Mouse (Mus musculus) MEL (cell line): ENCODE results near the gene Ostm1. TPM values are rescaled to one million over a fixed set of nuclear protein-coding genes. Genes with fewer than 3 reads are reported as not detected.

ENCODE experiments used
- DNase-seq: peaks from one replicate; pipeline ENCODE4 v3.0.0; 2011; ENCODE audit warnings: low read depth, low spot score
- H3K27ac ChIP-seq: 2 replicates; pipeline ENCODE4 v1.5.1; 2012; ENCODE audit warnings: low read depth, mild to moderate bottlenecking, control low read depth, low read length, moderate library complexity; ENCODE audit not compliant: control insufficient read depth
- H3K27me3 ChIP-seq, 2 experiments: fragments of 150-350 bp in 1 of 2; sonication (generic) in 1 of 2; 2 replicates each; pipeline ENCODE4 v1.6.1; 2012; ENCODE audit warnings: low read length in 2 of 2, mild to moderate bottlenecking in 2 of 2, improper control_type of control experiment in 1 of 2, moderate library complexity in 1 of 2; ENCODE audit not compliant: insufficient read depth in 2 of 2, control insufficient read depth in 1 of 2
- H3K36me3 ChIP-seq, 2 experiments: 2 replicates each; pipeline ENCODE4 v1.6.1; 2012 to 2014; ENCODE audit warnings: low read length in 2 of 2, improper control_type of control experiment in 1 of 2, inconsistent platforms in 1 of 2, mild to moderate bottlenecking in 1 of 2; ENCODE audit not compliant: insufficient read depth in 2 of 2, control insufficient read depth in 1 of 2
- H3K4me1 ChIP-seq, 2 experiments: fragments of 150-350 bp in 1 of 2; sonication (generic) in 1 of 2; 2 replicates each; pipeline ENCODE4 v1.6.1; 2012; ENCODE audit warnings: low read length in 2 of 2, improper control_type of control experiment in 1 of 2, mild to moderate bottlenecking in 1 of 2; ENCODE audit not compliant: insufficient read depth in 2 of 2, control insufficient read depth in 1 of 2
- H3K4me3 ChIP-seq, 2 experiments: fragments of 150-350 bp in 1 of 2; sonication (generic) in 1 of 2; 2 replicates each; pipeline ENCODE4 v1.5.1; 2012; ENCODE audit warnings: low read depth in 2 of 2, low read length in 2 of 2, mild to moderate bottlenecking in 2 of 2, moderate library complexity in 2 of 2, control low read depth in 1 of 2, improper control_type of control experiment in 1 of 2; ENCODE audit not compliant: control insufficient read depth in 1 of 2, insufficient read depth in 1 of 2
- H3K79me2 ChIP-seq: 2 replicates; pipeline ENCODE4 v1.6.1; 2012; ENCODE audit warnings: mild to moderate bottlenecking, low read length, moderate library complexity; ENCODE audit not compliant: control insufficient read depth, poor library complexity, insufficient read depth
- H3K9ac ChIP-seq: 2 replicates; pipeline ENCODE4 v1.6.1; 2012; ENCODE audit warnings: low read depth, mild to moderate bottlenecking, control low read depth, low read length, moderate library complexity; ENCODE audit not compliant: control insufficient read depth, poor library complexity, severe bottlenecking
- H3K9me3 ChIP-seq: fragments of 150-350 bp; sonication (generic); replicated peaks from 2 replicates; pipeline ENCODE4 v1.6.1; 2012; ENCODE audit warnings: mild to moderate bottlenecking, low read length, improper control_type of control experiment, moderate library complexity; ENCODE audit not compliant: insufficient read depth
- CTCF ChIP-seq, 3 experiments: IDR thresholded peaks in 2 of 3; conservative IDR thresholded peaks in 1 of 3; 2 replicates each; pipeline ENCODE4 v1.5.1; 2011 to 2012; ENCODE audit warnings: low read length in 3 of 3, low read depth in 2 of 3, mild to moderate bottlenecking in 2 of 3, improper control_type of control experiment in 1 of 3, inconsistent platforms in 1 of 3, mixed read lengths in 1 of 3, moderate library complexity in 1 of 3; ENCODE audit not compliant: control insufficient read depth in 1 of 3, insufficient read depth in 1 of 3, poor library complexity in 1 of 3, severe bottlenecking in 1 of 3
- E2F4 ChIP-seq: IDR thresholded peaks from 2 replicates; pipeline ENCODE4 v1.6.1; 2011; ENCODE audit warnings: low read depth, low read length, improper control_type of control experiment, borderline replicate concordance
- ELF1 ChIP-seq: IDR thresholded peaks from 2 replicates; pipeline ENCODE4 v1.6.1; 2014; ENCODE audit warnings: low read depth, mild to moderate bottlenecking, inconsistent platforms, low read length, improper control_type of control experiment, moderate library complexity
- EP300 ChIP-seq, 2 experiments: IDR thresholded peaks; 2 replicates each; pipeline ENCODE4 v1.6.1; 2011; ENCODE audit warnings: improper control_type of control experiment in 2 of 2, low read length in 2 of 2, low read depth in 1 of 2, mild to moderate bottlenecking in 1 of 2
- ETS1 ChIP-seq: IDR thresholded peaks from 2 replicates; pipeline ENCODE4 v1.6.1; 2012; ENCODE audit warnings: low read depth, mild to moderate bottlenecking, inconsistent platforms, low read length, improper control_type of control experiment, moderate library complexity
- GABPA ChIP-seq: IDR thresholded peaks from 2 replicates; pipeline ENCODE4 v1.6.1; 2012; ENCODE audit warnings: low read depth, mild to moderate bottlenecking, inconsistent platforms, low read length, improper control_type of control experiment, moderate library complexity
- GATA1 ChIP-seq: IDR thresholded peaks from 2 replicates; pipeline ENCODE4 v1.6.1; 2011; ENCODE audit warnings: low read depth, low read length, improper control_type of control experiment
- HCFC1 ChIP-seq: IDR thresholded peaks from 2 replicates; pipeline ENCODE4 v1.6.1; 2012; ENCODE audit warnings: low read depth, mild to moderate bottlenecking, inconsistent platforms, low read length, improper control_type of control experiment, moderate library complexity
- JUND ChIP-seq: IDR thresholded peaks from 2 replicates; pipeline ENCODE4 v1.6.1; 2011; ENCODE audit warnings: low read depth, mild to moderate bottlenecking, improper control_type of control experiment, low read length
- KAT2A ChIP-seq: conservative IDR thresholded peaks from 2 replicates; pipeline ENCODE4 v1.6.1; 2012; ENCODE audit warnings: low read depth, low read length, improper control_type of control experiment, inconsistent platforms
- MAX ChIP-seq: IDR thresholded peaks from 2 replicates; pipeline ENCODE4 v1.6.1; 2011; ENCODE audit warnings: low read length, improper control_type of control experiment
- MEF2A ChIP-seq: IDR thresholded peaks from 2 replicates; pipeline ENCODE4 v1.6.1; 2014; ENCODE audit warnings: low read depth, mild to moderate bottlenecking, inconsistent platforms, low read length, improper control_type of control experiment; ENCODE audit not compliant: poor library complexity, insufficient replicate concordance, severe bottlenecking; ENCODE audit errors: extremely low read depth
- NELFE ChIP-seq: IDR thresholded peaks from 2 replicates; pipeline ENCODE4 v1.6.1; 2011; ENCODE audit warnings: low read depth, low read length, improper control_type of control experiment
- NRF1 ChIP-seq: IDR thresholded peaks from 2 replicates; pipeline ENCODE4 v1.6.1; 2014; ENCODE audit warnings: low read depth, mild to moderate bottlenecking, inconsistent platforms, low read length, improper control_type of control experiment, moderate library complexity; ENCODE audit not compliant: poor library complexity, insufficient read depth, severe bottlenecking
- POLR2A ChIP-seq, 2 experiments: IDR thresholded peaks; 2 replicates each; pipeline ENCODE4 v1.6.1; 2011 to 2012; ENCODE audit warnings: low read length in 2 of 2, mild to moderate bottlenecking in 2 of 2, control low read depth in 1 of 2, improper control_type of control experiment in 1 of 2, low read depth in 1 of 2, moderate library complexity in 1 of 2; ENCODE audit not compliant: control insufficient read depth in 1 of 2, insufficient read depth in 1 of 2, poor library complexity in 1 of 2
- POLR2AphosphoS2 ChIP-seq: IDR thresholded peaks from 2 replicates; pipeline ENCODE4 v1.6.1; 2011; ENCODE audit warnings: low read length, improper control_type of control experiment
- RAD21 ChIP-seq: IDR thresholded peaks from 2 replicates; pipeline ENCODE4 v1.6.1; 2011; ENCODE audit warnings: mild to moderate bottlenecking, low read depth, low read length, improper control_type of control experiment
- SMC3 ChIP-seq: IDR thresholded peaks from 2 replicates; pipeline ENCODE4 v1.6.1; 2011; ENCODE audit warnings: low read depth, low read length, improper control_type of control experiment
- TBP ChIP-seq: IDR thresholded peaks from 2 replicates; pipeline ENCODE4 v1.8.0; 2011; ENCODE audit warnings: low read depth, low read length, improper control_type of control experiment
- UBTF ChIP-seq: IDR thresholded peaks from 2 replicates; pipeline ENCODE4 v1.6.1; 2012; ENCODE audit warnings: low read depth, mild to moderate bottlenecking, inconsistent platforms, low read length, improper control_type of control experiment, moderate library complexity, borderline replicate concordance; ENCODE audit not compliant: insufficient read depth
- USF1 ChIP-seq: IDR thresholded peaks from 2 replicates; pipeline ENCODE4 v1.6.1; 2014; ENCODE audit warnings: low read depth, mild to moderate bottlenecking, inconsistent platforms, low read length, improper control_type of control experiment, moderate library complexity
- USF2 ChIP-seq, 2 experiments: IDR thresholded peaks; 2 replicates each; pipeline ENCODE4 v1.6.1; 2011 to 2012; ENCODE audit warnings: improper control_type of control experiment in 2 of 2, low read length in 2 of 2, borderline replicate concordance in 1 of 2, inconsistent platforms in 1 of 2, low read depth in 1 of 2, mild to moderate bottlenecking in 1 of 2; ENCODE audit not compliant: insufficient read depth in 1 of 2
- ZC3H11A ChIP-seq: IDR thresholded peaks from 2 replicates; pipeline ENCODE4 v1.6.1; 2012; ENCODE audit warnings: low read depth, mild to moderate bottlenecking, inconsistent platforms, low read length, improper control_type of control experiment
- ZMIZ1 ChIP-seq: IDR thresholded peaks from 2 replicates; pipeline ENCODE4 v1.6.1; 2012; ENCODE audit warnings: low read depth, mild to moderate bottlenecking, inconsistent platforms, low read length, improper control_type of control experiment, moderate library complexity
- ZNF384 ChIP-seq: IDR thresholded peaks from 2 replicates; pipeline ENCODE4 v1.6.1; 2012; ENCODE audit warnings: low read depth, mild to moderate bottlenecking, inconsistent platforms, low read length, improper control_type of control experiment
- polyA plus RNA-seq, 2 experiments: library from polyadenylated mRNA; stranded (reverse) in 1 of 2; unstranded in 1 of 2; fragments of >175 nt in 1 of 2; fragments of >200 nt in 1 of 2; gene quantifications; 2 replicates each; pipeline versions ENCODE4 v1.2.1 to v1.2.4; 2012; ENCODE audit warnings: low replicate concordance in 2 of 2, low read depth in 1 of 2; ENCODE audit not compliant: insufficient read length in 2 of 2, insufficient read depth in 1 of 2, missing spikeins in 1 of 2
- total RNA-seq: library from RNA; depleted of rRNA; stranded (reverse); fragments of 300-350 nt; gene quantifications from 2 replicates; pipeline ENCODE4 v1.2.3, GENCODE M21; 2012

Ostm1 gene
- total and polyA plus RNA-seq, 3 experiments = 13.9 to 17.5 TPM; not detected in 1

DNA sequence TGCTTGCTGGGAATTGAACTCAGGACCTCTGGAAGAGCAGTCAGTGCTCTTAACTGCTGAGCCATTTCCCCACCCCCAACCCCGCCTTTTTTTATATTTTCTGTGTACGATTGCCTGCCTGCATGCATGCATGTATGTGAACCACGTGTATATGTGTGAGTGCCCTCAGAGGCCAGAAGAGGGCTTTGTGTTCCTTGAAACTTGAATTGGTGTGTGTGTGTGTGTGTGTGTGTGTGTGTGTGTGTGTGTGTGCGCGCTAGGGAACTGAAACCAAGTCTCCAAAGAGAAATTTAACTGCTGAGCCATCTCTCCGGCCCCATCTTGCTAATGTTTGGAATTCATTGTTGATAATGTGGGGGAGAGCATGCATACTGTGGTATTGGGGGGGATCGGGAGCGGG, 15.0 kb downstream of the Ostm1 start:
- no peak overlapping the region for H3K27ac ChIP-seq
- H3K4me1 ChIP-seq = no peaks in the 10 kb centered on the region
- DNase-seq = peak; percentile 4
- no peaks in the 10 kb centered on the region for H3K36me3 ChIP-seq
- no peak overlapping the region for H3K9ac ChIP-seq
- H3K9me3 ChIP-seq = no peaks in the 10 kb centered on the region
- H3K27me3 ChIP-seq = no peaks in the 10 kb centered on the region
- no peaks in the 10 kb centered on the region for H3K79me2 ChIP-seq
- H3K4me3 ChIP-seq = no peak overlapping the region
- no peak for TF ChIP-seq USF2 (IDR thresholded peaks at IDR 0.05; ENCODE audit: borderline replicate concordance in 1 of 2, insufficient read depth in 1 of 2, low read depth in 1 of 2, low read length in 2 of 2)
- TF ChIP-seq NELFE = no peak

DNA sequence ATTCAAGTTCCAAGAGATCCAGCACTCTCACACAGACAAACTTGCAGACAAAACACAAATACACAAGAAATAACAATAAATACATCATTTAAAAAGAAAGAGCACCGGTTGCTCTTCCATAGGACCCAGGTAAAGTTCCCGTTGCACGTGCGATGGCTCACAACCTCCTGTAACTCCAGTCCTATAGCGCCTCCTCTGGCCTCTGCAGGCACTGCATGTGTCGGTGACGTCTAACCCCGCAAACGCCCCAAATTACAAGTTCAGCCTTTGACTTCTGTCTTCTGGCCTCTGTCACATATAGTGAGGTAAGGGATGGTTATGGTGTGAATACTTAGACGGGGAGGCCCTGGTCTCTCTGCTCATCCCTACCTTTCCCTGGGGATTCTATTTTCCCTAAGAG, 17.9 kb downstream of the Ostm1 start:
- H3K79me2 ChIP-seq = no peaks in the 10 kb centered on the region
- H3K9ac ChIP-seq = no peak overlapping the region
- peak; percentile 33; the same call in 1 of the 2 replicates for TF ChIP-seq ZC3H11A
- TF ChIP-seq SMC3 = 0 out of 2 replicates have a peak, but pooled peaks have one; percentile 13
- TF ChIP-seq MEF2A = no peak
- TF ChIP-seq RAD21 = peak; percentile 53
- TF ChIP-seq CTCF (IDR thresholded peaks at IDR 0.05 in 2 of 3, conservative IDR thresholded peaks at IDR 0.05 in 1 of 3; ENCODE audit: control insufficient read depth in 1 of 3, insufficient read depth in 1 of 3, low read depth in 2 of 3, low read length in 3 of 3, poor library complexity in 1 of 3, severe bottlenecking in 1 of 3) = peak; percentile 49 to 54 (median 53)
- no peak for TF ChIP-seq TBP
- no peak for TF ChIP-seq USF1
- TF ChIP-seq ETS1 = no peak
- no peaks in the 10 kb centered on the region for H3K27me3 ChIP-seq
- no peak overlapping the region for H3K4me3 ChIP-seq
- no peaks in the 10 kb centered on the region for H3K9me3 ChIP-seq
- H3K27ac ChIP-seq = no peak overlapping the region
- H3K36me3 ChIP-seq = no peaks in the 10 kb centered on the region
- H3K4me1 ChIP-seq = no peaks in the 10 kb centered on the region
- peak; percentile 13 for DNase-seq

DNA sequence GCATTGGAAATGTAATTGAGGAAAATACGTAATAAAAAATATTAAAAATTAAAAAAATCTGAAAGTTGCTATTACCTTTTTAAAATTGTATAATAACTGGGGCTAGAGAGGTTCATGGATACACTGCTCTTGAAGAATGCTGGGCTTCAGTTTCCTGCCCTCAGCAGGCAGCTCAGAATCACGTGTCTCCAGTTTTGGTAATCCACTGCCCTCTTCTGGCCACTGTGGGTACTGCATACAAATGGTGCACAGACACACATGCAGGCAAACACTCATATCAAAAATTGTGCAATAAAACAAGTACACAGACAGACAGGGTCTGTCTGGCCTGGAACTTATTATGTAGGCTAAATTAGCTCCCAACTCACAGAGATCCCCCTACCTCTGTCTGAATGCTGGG, 21.3 kb downstream of the Ostm1 start:
- no peak overlapping the region for H3K27ac ChIP-seq
- H3K4me3 ChIP-seq = no peak overlapping the region
- H3K36me3 ChIP-seq = no peaks in the 10 kb centered on the region
- H3K9me3 ChIP-seq = no peaks in the 10 kb centered on the region
- no peaks in the 10 kb centered on the region for H3K4me1 ChIP-seq
- DNase-seq = peak; percentile 63
- no peaks in the 10 kb centered on the region for H3K27me3 ChIP-seq
- no peak overlapping the region for H3K9ac ChIP-seq
- no peaks in the 10 kb centered on the region for H3K79me2 ChIP-seq
- no peak for TF ChIP-seq E2F4
- peak; percentile 65 for TF ChIP-seq ZC3H11A
- no peak for TF ChIP-seq USF2 (IDR thresholded peaks at IDR 0.05; ENCODE audit: borderline replicate concordance in 1 of 2, insufficient read depth in 1 of 2, low read depth in 1 of 2, low read length in 2 of 2)
- no peak for TF ChIP-seq JUND
- peak; percentile 65 for TF ChIP-seq USF1
- TF ChIP-seq MAX = peak; percentile 31; the same call in 1 of the 2 replicates
- TF ChIP-seq ZNF384 = no peak
- peak; percentile 68 for TF ChIP-seq SMC3
- TF ChIP-seq KAT2A = no peak
- no peak for TF ChIP-seq GABPA
- TF ChIP-seq GATA1 = no peak
- TF ChIP-seq UBTF = no peak
- TF ChIP-seq NRF1 = no peak
- TF ChIP-seq POLR2AphosphoS2 = no peak
- no peak for TF ChIP-seq ZMIZ1
- no peak for TF ChIP-seq POLR2A (IDR thresholded peaks at IDR 0.05; ENCODE audit: control insufficient read depth in 1 of 2, insufficient read depth in 1 of 2, low read depth in 1 of 2, low read length in 2 of 2, poor library complexity in 1 of 2)
- no peak for TF ChIP-seq ELF1
- no peak for TF ChIP-seq HCFC1
- TF ChIP-seq EP300 (IDR thresholded peaks at IDR 0.05; ENCODE audit: low read depth in 1 of 2, low read length in 2 of 2) = no peak
- TF ChIP-seq NELFE = no peak
- peak; percentile 61 to 75 (median 70) for TF ChIP-seq CTCF (IDR thresholded peaks at IDR 0.05 in 2 of 3, conservative IDR thresholded peaks at IDR 0.05 in 1 of 3; ENCODE audit: control insufficient read depth in 1 of 3, insufficient read depth in 1 of 3, low read depth in 2 of 3, low read length in 3 of 3, poor library complexity in 1 of 3, severe bottlenecking in 1 of 3)
